Mouse (Mus musculus): ENCODE measurements around the gene Ptprh. TPM values are rescaled to one million over a fixed set of nuclear protein-coding genes. Genes with fewer than 3 reads are reported as not detected.
"Not testable (repeated sequence)": the region's sequence is repeated elsewhere in the genome, so short reads cannot be mapped to it uniquely, and the experiment has no call there.

Ptprh gene
- polyA plus RNA-seq, 1 experiment from 2014 or later = not detected

DNA sequence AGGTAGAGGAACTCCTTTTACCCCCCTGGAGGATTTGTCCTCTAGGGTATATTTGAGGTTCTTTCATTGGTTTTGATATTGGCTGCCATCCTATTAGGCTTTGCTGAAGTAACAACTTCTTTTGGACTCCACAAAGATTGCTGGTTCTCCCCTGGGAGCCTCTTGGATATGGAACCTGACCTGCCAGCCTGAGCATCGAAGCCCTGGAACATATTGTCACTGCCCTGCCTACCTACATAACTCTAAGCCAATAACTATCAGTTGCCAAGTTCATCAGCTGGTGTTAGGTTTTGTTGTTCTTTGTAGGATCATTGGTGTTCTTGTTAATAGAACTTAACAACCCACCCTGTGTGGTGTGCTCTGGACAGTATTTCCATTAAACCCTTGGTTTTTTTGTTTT lies 9.1 kb upstream of the Ptprh start:
- no peaks in the 10 kb centered on the region for H3K4me1 ChIP-seq (ENCODE audit: control insufficient read depth, insufficient read depth, low read length)
- ATAC-seq (ENCODE audit: low FRiP score) = no peak
- no peak for DNase-seq (ENCODE audit: low spot score, missing footprints)
- H3K9ac ChIP-seq (ENCODE audit: low read length) = no peak overlapping the region
- H3K4me3 ChIP-seq (ENCODE audit: low read depth, low read length) = no peak overlapping the region
- H3K27ac ChIP-seq (ENCODE audit: low read depth, low read length) = no peak overlapping the region
- 82% methylated on average over 1 of the region's 1 CpGs for WGBS
- no peaks in the 10 kb centered on the region for H3K36me3 ChIP-seq (ENCODE audit: control insufficient read depth, insufficient read depth, low read length)
- no peak overlapping the region for H3K4me2 ChIP-seq
- no peaks in the 10 kb centered on the region for H3K9me3 ChIP-seq (ENCODE audit: control insufficient read depth, low read length)
- H3K27me3 ChIP-seq (ENCODE audit: control insufficient read depth, insufficient read depth, low read length) = no peaks in the 10 kb centered on the region

DNA sequence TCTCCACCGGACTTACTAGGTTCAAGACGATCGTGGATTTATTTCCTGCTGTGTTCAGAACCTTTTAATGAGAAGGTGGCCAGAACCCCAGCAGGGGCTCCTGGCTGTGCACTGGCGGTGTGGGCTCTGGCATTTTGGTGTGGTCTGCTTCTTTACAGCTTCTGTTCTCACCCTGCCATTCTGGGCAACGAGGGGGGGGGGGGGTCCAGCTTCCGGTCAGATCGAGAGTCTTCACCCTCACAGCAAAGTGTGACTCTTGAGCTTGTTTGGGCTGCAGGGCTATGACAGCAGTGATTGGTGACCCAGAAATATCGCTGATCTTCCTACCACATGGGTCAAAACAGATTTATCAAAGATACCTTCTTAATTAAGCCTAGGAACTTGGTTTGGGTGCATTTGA lies 8.5 kb upstream of the Ptprh start:
- H3K36me3 ChIP-seq (ENCODE audit: control insufficient read depth, insufficient read depth, low read length) = no peaks in the 10 kb centered on the region
- no peak overlapping the region for H3K9ac ChIP-seq (ENCODE audit: low read length)
- 66% methylated on average over 8 of the region's 8 CpGs for WGBS
- H3K4me1 ChIP-seq (ENCODE audit: control insufficient read depth, insufficient read depth, low read length) = no peaks in the 10 kb centered on the region
- no peaks in the 10 kb centered on the region for H3K9me3 ChIP-seq (ENCODE audit: control insufficient read depth, low read length)
- ATAC-seq (ENCODE audit: low FRiP score) (no peak), DNase-seq (ENCODE audit: low spot score, missing footprints) (no peak)
- H3K27me3 ChIP-seq (ENCODE audit: control insufficient read depth, insufficient read depth, low read length) = no peaks in the 10 kb centered on the region
- no peak overlapping the region for H3K27ac ChIP-seq (ENCODE audit: low read depth, low read length)
- H3K4me2 ChIP-seq = no peak overlapping the region
- H3K4me3 ChIP-seq (ENCODE audit: low read depth, low read length) = no peak overlapping the region

- Histone ChIP-seq H3K4me1 (ENCODE audit: control insufficient read depth, insufficient read depth, low read length) (no peaks in the 10 kb centered on the region), H3K4me2 (no peak overlapping the region), H3K36me3 (ENCODE audit: control insufficient read depth, insufficient read depth, low read length) (no peaks in the 10 kb centered on the region), H3K9me3 (ENCODE audit: control insufficient read depth, low read length) (no peaks in the 10 kb centered on the region), H3K9ac (ENCODE audit: low read length) (no peak overlapping the region), H3K4me3 (ENCODE audit: low read depth, low read length) (no peak overlapping the region), H3K27me3 (ENCODE audit: control insufficient read depth, insufficient read depth, low read length) (no peaks in the 10 kb centered on the region), H3K27ac (ENCODE audit: low read depth, low read length) (no peak overlapping the region)
- DNase-seq (ENCODE audit: low spot score, missing footprints) (no peak), ATAC-seq (ENCODE audit: low FRiP score) (no peak)
- WGBS = 85% methylated on average over 12 of the region's 12 CpGs
Measured at GRCm38 (mm10) chr7:4611921-4612341, 8.1 kb upstream of the Ptprh start.

GRCm38 (mm10) chr7:4611511-4611910 lies 7.7 kb upstream of the Ptprh start:
- no peaks in the 10 kb centered on the region for H3K4me1 ChIP-seq (ENCODE audit: control insufficient read depth, insufficient read depth, low read length)
- H3K4me2 ChIP-seq = no peak overlapping the region
- H3K27me3 ChIP-seq (ENCODE audit: control insufficient read depth, insufficient read depth, low read length) = no peaks in the 10 kb centered on the region
- no peak overlapping the region for H3K27ac ChIP-seq (ENCODE audit: low read depth, low read length)
- H3K4me3 ChIP-seq (ENCODE audit: low read depth, low read length) = no peak overlapping the region
- H3K9ac ChIP-seq (ENCODE audit: low read length) = no peak overlapping the region
- DNase-seq (ENCODE audit: low spot score, missing footprints) = no peak
- H3K36me3 ChIP-seq (ENCODE audit: control insufficient read depth, insufficient read depth, low read length) = no peaks in the 10 kb centered on the region
- 88% methylated on average over 12 of the region's 12 CpGs for WGBS
- no peaks in the 10 kb centered on the region for H3K9me3 ChIP-seq (ENCODE audit: control insufficient read depth, low read length)
- no peak for ATAC-seq (ENCODE audit: low FRiP score)

DNA sequence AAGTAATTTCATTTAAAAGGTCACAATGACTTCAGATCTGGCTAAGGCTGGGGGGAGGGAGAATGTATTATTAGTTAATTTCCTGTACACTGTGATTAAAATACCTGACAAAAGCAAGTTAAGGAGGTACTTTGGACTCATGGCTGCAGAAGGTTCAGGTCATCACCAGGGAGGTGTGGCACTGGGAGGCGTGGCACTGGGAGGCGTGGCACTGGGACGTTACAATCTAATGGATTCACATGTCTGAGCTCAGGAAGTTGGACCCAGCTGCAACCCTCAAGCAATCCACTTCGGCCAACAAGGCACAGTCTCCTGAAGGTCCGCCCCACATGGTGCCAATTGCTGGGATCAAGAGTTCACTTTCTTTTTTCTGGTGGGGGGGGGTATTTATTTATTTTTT lies 4.2 kb upstream of the Ptprh start:
- H3K36me3 ChIP-seq (ENCODE audit: control insufficient read depth, insufficient read depth, low read length) = no peaks in the 10 kb centered on the region
- no peaks in the 10 kb centered on the region for H3K9me3 ChIP-seq (ENCODE audit: control insufficient read depth, low read length)
- ATAC-seq (ENCODE audit: low FRiP score) (no peak), DNase-seq (ENCODE audit: low spot score, missing footprints) (no peak)
- no peaks in the 10 kb centered on the region for H3K27me3 ChIP-seq (ENCODE audit: control insufficient read depth, insufficient read depth, low read length)
- no peaks in the 10 kb centered on the region for H3K4me1 ChIP-seq (ENCODE audit: control insufficient read depth, insufficient read depth, low read length)
- H3K4me2 ChIP-seq = no peak overlapping the region
- 65% methylated on average over 5 of the region's 5 CpGs for WGBS
- no peak overlapping the region for H3K27ac ChIP-seq (ENCODE audit: low read depth, low read length)
- no peak overlapping the region for H3K4me3 ChIP-seq (ENCODE audit: low read depth, low read length)
- no peak overlapping the region for H3K9ac ChIP-seq (ENCODE audit: low read length)

DNA sequence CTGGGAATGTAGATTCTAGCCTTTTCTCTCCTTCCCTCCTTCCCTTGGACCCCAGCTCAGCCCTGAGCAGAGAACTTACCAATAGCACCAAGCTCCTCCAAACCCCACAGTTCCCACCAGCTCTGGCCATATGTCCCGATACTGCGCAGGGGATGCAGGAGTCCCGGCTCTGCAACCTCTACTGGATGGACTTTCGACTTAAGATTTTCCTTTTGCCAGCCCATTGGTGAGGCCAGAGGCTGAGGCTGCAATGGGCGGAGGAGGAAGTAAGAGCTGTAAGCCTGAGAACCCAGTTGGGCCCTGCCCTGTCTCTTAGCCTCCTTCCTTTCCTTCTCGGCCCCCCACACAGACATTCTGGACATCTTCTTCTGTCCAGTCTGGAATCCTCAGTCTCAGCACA lies 872 bp downstream of the Ptprh start:
- Histone ChIP-seq H3K4me3 (ENCODE audit: low read depth, low read length) (no peak overlapping the region), H3K36me3 (ENCODE audit: control insufficient read depth, insufficient read depth, low read length) (no peaks in the 10 kb centered on the region), H3K4me1 (ENCODE audit: control insufficient read depth, insufficient read depth, low read length) (no peaks in the 10 kb centered on the region), H3K4me2 (no peak overlapping the region), H3K27ac (ENCODE audit: low read depth, low read length) (no peak overlapping the region), H3K9me3 (ENCODE audit: control insufficient read depth, low read length) (no peaks in the 10 kb centered on the region), H3K9ac (ENCODE audit: low read length) (no peak overlapping the region), H3K27me3 (ENCODE audit: control insufficient read depth, insufficient read depth, low read length) (no peaks in the 10 kb centered on the region)
- WGBS = 91% methylated on average over 6 of the region's 6 CpGs
- DNase-seq (ENCODE audit: low spot score, missing footprints) = no peak
- ATAC-seq (ENCODE audit: low FRiP score) = no peak

GRCm38 (mm10) chr7:4597046-4597445 lies 6.8 kb downstream of the Ptprh start:
- WGBS = 69% methylated on average over 4 of the region's 4 CpGs
- not testable (repeated sequence) for H3K4me1 ChIP-seq (ENCODE audit: control insufficient read depth, insufficient read depth, low read length); H3K27me3 ChIP-seq (ENCODE audit: control insufficient read depth, insufficient read depth, low read length); H3K4me3 ChIP-seq (ENCODE audit: low read depth, low read length); H3K9ac ChIP-seq (ENCODE audit: low read length); H3K36me3 ChIP-seq (ENCODE audit: control insufficient read depth, insufficient read depth, low read length); H3K27ac ChIP-seq (ENCODE audit: low read depth, low read length); DNase-seq (ENCODE audit: low spot score, missing footprints); H3K4me2 ChIP-seq; ATAC-seq (ENCODE audit: low FRiP score); H3K9me3 ChIP-seq (ENCODE audit: control insufficient read depth, low read length)

GRCm38 (mm10) chr7:4581481-4581880 lies 22.4 kb downstream of the Ptprh start:
- H3K9ac ChIP-seq (ENCODE audit: low read length); H3K27ac ChIP-seq (ENCODE audit: low read depth, low read length); H3K4me3 ChIP-seq (ENCODE audit: low read depth, low read length); H3K36me3 ChIP-seq (ENCODE audit: control insufficient read depth, insufficient read depth, low read length); H3K9me3 ChIP-seq (ENCODE audit: control insufficient read depth, low read length); DNase-seq (ENCODE audit: low spot score, missing footprints); ATAC-seq (ENCODE audit: low FRiP score); H3K27me3 ChIP-seq (ENCODE audit: control insufficient read depth, insufficient read depth, low read length); H3K4me2 ChIP-seq; H3K4me1 ChIP-seq (ENCODE audit: control insufficient read depth, insufficient read depth, low read length): not testable (repeated sequence)
- 80% methylated on average over 3 of the region's 3 CpGs for WGBS

DNA sequence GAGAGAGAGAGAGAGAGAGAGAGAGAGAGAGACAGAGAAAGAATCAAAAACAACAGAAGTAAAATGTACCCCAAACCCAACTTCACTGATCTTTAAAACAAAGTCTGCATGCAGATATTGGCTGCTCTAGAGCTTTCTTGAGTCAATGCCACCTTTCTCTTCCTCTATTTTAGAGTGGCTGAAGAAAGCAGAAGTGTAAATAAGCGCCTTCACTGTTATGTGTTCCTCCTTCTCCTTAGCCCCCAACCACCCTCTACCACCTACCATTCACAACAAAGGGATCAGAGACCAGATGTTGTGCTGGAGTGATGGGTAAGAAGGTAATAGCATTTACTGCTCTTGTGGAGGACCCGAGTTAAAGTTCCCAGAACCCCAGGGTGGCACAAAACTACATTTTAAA lies 31.5 kb downstream of the Ptprh start:
- DNase-seq (ENCODE audit: low spot score, missing footprints); H3K9me3 ChIP-seq (ENCODE audit: control insufficient read depth, low read length); H3K27me3 ChIP-seq (ENCODE audit: control insufficient read depth, insufficient read depth, low read length); H3K9ac ChIP-seq (ENCODE audit: low read length); H3K4me1 ChIP-seq (ENCODE audit: control insufficient read depth, insufficient read depth, low read length); H3K36me3 ChIP-seq (ENCODE audit: control insufficient read depth, insufficient read depth, low read length); H3K27ac ChIP-seq (ENCODE audit: low read depth, low read length); H3K4me3 ChIP-seq (ENCODE audit: low read depth, low read length); ATAC-seq (ENCODE audit: low FRiP score); H3K4me2 ChIP-seq: not testable (repeated sequence)
- WGBS = 72% methylated on average over 2 of the region's 2 CpGs

DNA sequence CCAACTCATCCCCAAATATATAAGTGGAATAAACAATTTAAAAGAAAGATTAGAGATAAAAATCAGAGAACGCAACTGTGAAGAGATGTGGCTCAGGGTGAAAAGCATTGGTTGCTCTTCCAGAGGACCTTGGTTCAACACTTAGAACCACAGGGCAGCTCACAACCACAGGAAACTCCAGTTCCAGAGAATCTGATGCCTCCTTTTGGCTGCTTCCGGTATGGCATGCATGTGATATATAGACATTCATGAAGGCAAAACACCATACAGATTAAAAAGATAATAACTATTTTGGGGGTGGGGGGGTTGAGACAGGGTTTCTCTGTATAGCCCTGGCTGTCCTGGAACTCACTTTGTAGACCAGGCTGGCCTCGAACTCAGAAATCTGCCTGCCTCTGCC lies 41.2 kb downstream of the Ptprh start:
- DNase-seq (ENCODE audit: low spot score, missing footprints) = no peak
- H3K27me3 ChIP-seq (ENCODE audit: control insufficient read depth, insufficient read depth, low read length) = no peaks in the 10 kb centered on the region
- H3K9ac ChIP-seq (ENCODE audit: low read length) = no peak overlapping the region
- H3K27ac ChIP-seq (ENCODE audit: low read depth, low read length) = no peak overlapping the region
- no peaks in the 10 kb centered on the region for H3K4me1 ChIP-seq (ENCODE audit: control insufficient read depth, insufficient read depth, low read length)
- H3K4me2 ChIP-seq = no peak overlapping the region
- H3K4me3 ChIP-seq (ENCODE audit: low read depth, low read length) = no peak overlapping the region
- H3K9me3 ChIP-seq (ENCODE audit: control insufficient read depth, low read length) = no peaks in the 10 kb centered on the region
- 91% methylated on average over 3 of the region's 3 CpGs for WGBS
- H3K36me3 ChIP-seq (ENCODE audit: control insufficient read depth, insufficient read depth, low read length) = no peaks in the 10 kb centered on the region
- no peak for ATAC-seq (ENCODE audit: low FRiP score)
